Mouse (Mus musculus) kidney, adult 2 months (tissue): ENCODE data around the gene Tmem196. TPM values are rescaled to one million over a fixed set of nuclear protein-coding genes. Genes with fewer than 3 reads are reported as not detected.
"Not testable (repeated sequence)": the region's sequence is repeated elsewhere in the genome, so short reads cannot be mapped to it uniquely, and the experiment has no call there.

ENCODE experiments used
- DNase-seq: peaks from one replicate; pipeline ENCODE4 v3.0.0; 2021
- H3K27ac ChIP-seq: fragments of 200-500 bp; 2 replicates; pipeline ENCODE4 v1.5.1; 2012; ENCODE audit warnings: low read depth, low read length, control low read depth, inconsistent platforms; ENCODE audit not compliant: insufficient read depth
- H3K27me3 ChIP-seq: fragments of 200-500 bp; replicated peaks from 2 replicates; pipeline ENCODE4 v1.6.1; 2012; ENCODE audit warnings: mild to moderate bottlenecking, moderate library complexity, low read length, inconsistent platforms; ENCODE audit not compliant: control insufficient read depth, insufficient read depth
- H3K36me3 ChIP-seq: fragments of 200-500 bp; 2 replicates; pipeline ENCODE4 v1.6.1; 2012; ENCODE audit warnings: mild to moderate bottlenecking, moderate library complexity, low read length, inconsistent platforms; ENCODE audit not compliant: control insufficient read depth, insufficient read depth
- H3K4me1 ChIP-seq: fragments of 200-500 bp; 2 replicates; pipeline ENCODE4 v1.6.1; 2011; ENCODE audit warnings: low read length; ENCODE audit not compliant: control insufficient read depth, insufficient read depth
- H3K4me3 ChIP-seq: fragments of 200-500 bp; 2 replicates; pipeline ENCODE4 v1.5.1; 2011; ENCODE audit warnings: mild to moderate bottlenecking, low read depth, low read length, control low read depth; ENCODE audit not compliant: insufficient read depth
- CTCF ChIP-seq: fragments of 200-500 bp; conservative IDR thresholded peaks from 2 replicates; pipeline ENCODE4 v1.5.1; 2011; ENCODE audit warnings: low read depth, mild to moderate bottlenecking, control low read depth, low read length, moderate library complexity, mixed read lengths; ENCODE audit not compliant: insufficient read depth, insufficient read length
- POLR2A ChIP-seq: fragments of 200-500 bp; IDR thresholded peaks from one replicate; pipeline ENCODE4 v1.6.1; 2011; ENCODE audit warnings: low read depth, low read length, control low read depth
- WGBS: fragments of 180-500 bp; shearing (Covaris S2); methylation state at CpG from one replicate; pipeline ENCODE4 v1.1.7; 2018; 5-methylcytosine and 5-hydroxymethylcytosine counted together
- polyA plus RNA-seq: library from polyadenylated mRNA; depleted of rRNA; stranded (reverse); fragments of >200 nt; gene quantifications from 2 replicates; pipeline ENCODE4 v1.2.3, GENCODE M21; 2012

The Tmem196 gene
- polyA plus RNA-seq, 1 experiment: not detected

DNA sequence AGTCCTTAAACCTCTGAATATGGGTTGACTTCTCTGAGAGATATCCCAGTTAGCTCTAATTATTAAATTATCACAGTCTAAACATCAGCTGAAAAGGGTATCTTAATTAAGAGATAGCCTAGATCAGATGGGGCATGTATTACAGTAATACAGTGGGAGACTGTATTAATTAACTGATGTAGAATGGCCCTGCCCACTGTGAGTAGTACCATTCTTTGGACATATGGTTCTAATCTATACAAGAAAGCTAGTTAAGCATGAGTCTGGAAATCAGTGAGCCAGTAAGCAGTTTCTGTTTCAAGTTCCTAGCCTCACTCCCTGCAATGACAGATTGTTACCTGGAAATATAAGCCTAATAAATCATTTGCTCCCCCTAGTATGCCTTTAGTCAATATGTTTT lies 58.7 kb downstream of the Tmem196 start:
- Histone ChIP-seq H3K27me3 (no peaks in the 10 kb centered on the region), H3K27ac (no peak overlapping the region), H3K4me1 (no peaks in the 10 kb centered on the region), H3K4me3 (no peak overlapping the region), H3K36me3 (no peaks in the 10 kb centered on the region)
- TF ChIP-seq POLR2A (no peak), CTCF (no peak)
- DNase-seq: no peak

- H3K27me3 ChIP-seq: no peaks in the 10 kb centered on the region
- TF ChIP-seq CTCF (no peak), POLR2A (no peak)
- no peak for DNase-seq
- no peaks in the 10 kb centered on the region for H3K36me3 ChIP-seq
- no peak overlapping the region for H3K4me3 ChIP-seq
- 80% methylated on average over 4 of the region's 4 CpGs for WGBS
- H3K4me1 ChIP-seq: no peaks in the 10 kb centered on the region
- no peak overlapping the region for H3K27ac ChIP-seq
Observed at GRCm38 (mm10) chr12:120014768-120015167, 69.1 kb downstream of the Tmem196 start.

DNA sequence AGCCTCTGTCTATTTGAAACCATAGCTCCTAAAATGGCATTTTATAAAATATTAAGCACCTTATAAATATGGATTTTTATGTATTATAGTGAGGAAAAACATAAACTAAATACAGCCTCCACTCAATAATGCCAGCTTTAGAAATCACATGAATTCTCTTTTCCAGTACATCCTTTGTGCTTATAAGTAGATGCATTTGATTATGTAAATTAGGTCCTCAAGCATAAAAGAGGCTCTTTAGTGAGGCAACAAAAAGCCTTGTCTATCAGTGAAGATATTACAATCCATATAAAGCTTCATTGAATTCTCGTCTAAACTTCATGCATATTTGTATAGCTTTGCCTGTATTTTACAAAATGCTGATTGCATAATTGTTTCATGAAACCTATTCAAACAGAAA lies 69.6 kb downstream of the Tmem196 start:
- 73% methylated on average over 1 of the region's 1 CpGs for WGBS
- H3K36me3 ChIP-seq: no peaks in the 10 kb centered on the region
- TF ChIP-seq CTCF: no peak
- TF ChIP-seq POLR2A: no peak
- no peak for DNase-seq
- H3K4me3 ChIP-seq: no peak overlapping the region
- H3K27ac ChIP-seq: no peak overlapping the region
- no peaks in the 10 kb centered on the region for H3K27me3 ChIP-seq
- H3K4me1 ChIP-seq: no peaks in the 10 kb centered on the region

DNA sequence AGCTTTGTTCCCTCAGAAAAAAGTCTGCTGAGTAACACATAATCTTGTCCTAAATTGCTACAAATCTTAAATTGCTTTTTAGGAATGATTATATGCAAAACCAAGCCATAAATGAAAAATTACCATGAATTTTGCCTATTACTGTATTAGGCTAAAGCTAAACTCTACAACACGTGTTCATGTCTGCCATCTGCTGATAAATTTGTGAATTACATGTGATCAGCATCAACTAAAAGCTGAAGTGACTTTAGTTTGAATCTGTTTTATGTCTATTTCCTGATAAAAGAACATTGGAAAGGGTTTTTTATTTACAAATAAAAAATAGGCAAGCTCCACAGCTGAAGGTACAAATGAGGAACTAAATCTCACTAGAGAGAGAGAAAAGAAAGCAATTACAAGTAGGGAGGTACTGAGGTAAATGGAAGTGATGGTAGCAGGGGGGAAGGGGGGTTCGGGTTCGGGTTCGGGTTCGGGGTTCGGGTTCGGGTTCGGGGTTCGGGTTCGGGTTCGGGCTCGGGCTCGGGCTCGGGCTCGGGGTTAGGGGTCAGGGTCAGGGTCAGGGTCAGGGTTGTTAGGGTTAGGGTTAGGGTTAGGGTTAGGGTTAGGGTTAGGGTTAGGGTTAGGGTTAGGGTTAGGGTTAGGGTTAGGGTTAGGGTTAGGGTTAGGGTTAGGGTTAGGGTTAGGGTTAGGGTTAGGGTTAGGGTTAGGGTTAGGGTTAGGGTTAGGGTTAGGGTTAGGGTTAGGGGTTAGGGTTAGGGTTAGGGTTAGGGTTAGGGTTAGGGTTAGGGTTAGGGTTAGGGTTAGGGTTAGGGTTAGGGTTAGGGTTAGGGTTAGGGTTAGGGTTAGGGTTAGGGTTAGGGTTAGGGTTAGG lies 82.7 kb downstream of the Tmem196 start:
- 85% methylated on average over 15 of the region's 15 CpGs for WGBS
- not testable (repeated sequence) for H3K27me3 ChIP-seq, H3K4me1 ChIP-seq, H3K27ac ChIP-seq, H3K36me3 ChIP-seq, H3K4me3 ChIP-seq
- peak; percentile 85 for DNase-seq
